Mouse (Mus musculus): ENCODE data around the gene Ptcd1. TPM values are rescaled to one million over a fixed set of nuclear protein-coding genes. Genes with fewer than 3 reads are reported as not detected.
"Not testable (repeated sequence)": the region's sequence is repeated elsewhere in the genome, so short reads cannot be mapped to it uniquely, and the experiment has no call there.

Ptcd1 gene
- polyA plus RNA-seq, 1 experiment from 2014 or later, result 16.9 TPM

- peaks cover 40% of the 10 kb centered on the region for H3K36me3 ChIP-seq
- no peak for ATAC-seq (ENCODE audit: borderline replicate concordance, extremely low read depth, low FRiP score, low TSS enrichment)
These were observed 5.5 kb downstream of the Ptcd1 start for GRCm38 (mm10) chr5:145161361-145161760.

GRCm38 (mm10) chr5:145152690-145153089 lies 14.2 kb downstream of the Ptcd1 start:
- peaks cover 77% of the 10 kb centered on the region for H3K36me3 ChIP-seq
- no peaks in the 10 kb centered on the region for H3K27me3 ChIP-seq
- H3K4me3 ChIP-seq, result no peak overlapping the region
- H3K4me2 ChIP-seq, result no peak overlapping the region
- no peaks in the 10 kb centered on the region for H3K9me3 ChIP-seq
- no peak overlapping the region for H3K27ac ChIP-seq
- WGBS, result 87% methylated on average over 5 of the region's 5 CpGs
- no peak overlapping the region for H3K9ac ChIP-seq
- ATAC-seq (ENCODE audit: borderline replicate concordance, extremely low read depth, low FRiP score, low TSS enrichment), result no peak
- no peaks in the 10 kb centered on the region for H3K4me1 ChIP-seq

More at GRCm38 (mm10) chr5:145161361-145161760, 5.5 kb downstream of the Ptcd1 start:
- H3K27ac ChIP-seq, result no peak overlapping the region
- peaks cover 14% of the 10 kb centered on the region for H3K4me1 ChIP-seq
- no peaks in the 10 kb centered on the region for H3K27me3 ChIP-seq
- H3K4me2 ChIP-seq, result no peak overlapping the region
- 94% methylated on average over 14 of the region's 14 CpGs for WGBS
- H3K4me3 ChIP-seq, result no peak overlapping the region
- no peak overlapping the region for H3K9ac ChIP-seq
- no peaks in the 10 kb centered on the region for H3K9me3 ChIP-seq

GRCm38 (mm10) chr5:145149294-145149693 lies 17.6 kb downstream of the Ptcd1 start:
- Histone ChIP-seq H3K27me3 (no peaks in the 10 kb centered on the region), H3K4me2 (no peak overlapping the region), H3K4me3 (no peak overlapping the region), H3K4me1 (no peaks in the 10 kb centered on the region), H3K27ac (no peak overlapping the region), H3K9me3 (no peaks in the 10 kb centered on the region), H3K36me3 (peaks cover 92% of the 10 kb centered on the region), H3K9ac (no peak overlapping the region)
- WGBS, result 83% methylated on average over 6 of the region's 6 CpGs
- no peak for ATAC-seq (ENCODE audit: borderline replicate concordance, extremely low read depth, low FRiP score, low TSS enrichment)

GRCm38 (mm10) chr5:145147748-145148147 lies 19.2 kb downstream of the Ptcd1 start:
- H3K4me3 ChIP-seq, result no peak overlapping the region
- H3K27ac ChIP-seq, result no peak overlapping the region
- ATAC-seq (ENCODE audit: borderline replicate concordance, extremely low read depth, low FRiP score, low TSS enrichment), result no peak
- WGBS, result 92% methylated on average over 5 of the region's 5 CpGs
- no peaks in the 10 kb centered on the region for H3K9me3 ChIP-seq
- no peaks in the 10 kb centered on the region for H3K4me1 ChIP-seq
- H3K4me2 ChIP-seq, result no peak overlapping the region
- H3K36me3 ChIP-seq, result peaks cover 97% of the 10 kb centered on the region
- H3K9ac ChIP-seq, result no peak overlapping the region
- H3K27me3 ChIP-seq, result no peaks in the 10 kb centered on the region

- Histone ChIP-seq H3K9me3 (no peaks in the 10 kb centered on the region), H3K36me3 (peaks cover 56% of the 10 kb centered on the region), H3K4me1 (peaks cover 22% of the 10 kb centered on the region), H3K4me2 (peak overlapping the region; percentile 70), H3K4me3 (peak overlapping the region; percentile 81), H3K27ac (peak overlapping the region; percentile 77), H3K9ac (peak overlapping the region; percentile 86), H3K27me3 (no peaks in the 10 kb centered on the region)
- under 1% methylated on average over 18 of the region's 18 CpGs for WGBS
- ATAC-seq (ENCODE audit: borderline replicate concordance, extremely low read depth, low FRiP score, low TSS enrichment), result no peak
These were observed 26.3 kb downstream of the Ptcd1 start for GRCm38 (mm10) chr5:145140611-145141010.

- Histone ChIP-seq H3K36me3 (peaks cover 53% of the 10 kb centered on the region), H3K4me2 (peak within 1 kb of the TSS; percentile 70), H3K4me1 (peaks cover 22% of the 10 kb centered on the region), H3K27ac (peak within 1 kb of the TSS; percentile 77), H3K9ac (peak within 1 kb of the TSS; percentile 86), H3K27me3 (no peaks in the 10 kb centered on the region), H3K9me3 (no peaks in the 10 kb centered on the region), H3K4me3 (peak within 1 kb of the TSS; percentile 81)
- ATAC-seq (ENCODE audit: borderline replicate concordance, extremely low read depth, low FRiP score, low TSS enrichment), result peak; percentile 91
- under 1% methylated on average over 84 of the region's 84 CpGs for WGBS
These were observed 27.1 kb downstream of the Ptcd1 start, which contains the start of the genes Pdap1 and Bud31 for GRCm38 (mm10) chr5:145139571-145140519. Gene Pdap1, minus strand, starts transcription at chr5:145140238. Gene Bud31, plus strand, starts transcription at chr5:145140362.

- 13% methylated on average over 6 of the region's 6 CpGs for WGBS
- H3K4me2 ChIP-seq, result peak overlapping the region; percentile 70
These were observed 28.1 kb downstream of the Ptcd1 start for GRCm38 (mm10) chr5:145138836-145139235.

GRCm38 (mm10) chr5:145133275-145133674 lies 33.6 kb downstream of the Ptcd1 start:
- H3K27me3 ChIP-seq; ATAC-seq (ENCODE audit: borderline replicate concordance, extremely low read depth, low FRiP score, low TSS enrichment); H3K9ac ChIP-seq; H3K4me3 ChIP-seq; H3K9me3 ChIP-seq; H3K4me1 ChIP-seq; H3K27ac ChIP-seq; H3K4me2 ChIP-seq: not testable (repeated sequence)
- 80% methylated on average over 6 of the region's 6 CpGs for WGBS
- H3K36me3 ChIP-seq, result peaks cover 80% of the 10 kb centered on the region

More at GRCm38 (mm10) chr5:145138836-145139235, 28.1 kb downstream of the Ptcd1 start:
- H3K9ac ChIP-seq, result peak overlapping the region; percentile 86
- ATAC-seq (ENCODE audit: borderline replicate concordance, extremely low read depth, low FRiP score, low TSS enrichment), result no peak
- H3K36me3 ChIP-seq, result peaks cover 53% of the 10 kb centered on the region
- H3K9me3 ChIP-seq, result no peaks in the 10 kb centered on the region
- no peaks in the 10 kb centered on the region for H3K27me3 ChIP-seq
- H3K27ac ChIP-seq, result no peak overlapping the region
- H3K4me1 ChIP-seq, result peaks cover 22% of the 10 kb centered on the region
- peak overlapping the region; percentile 81 for H3K4me3 ChIP-seq

GRCm38 (mm10) chr5:145130995-145131394 lies 35.9 kb downstream of the Ptcd1 start:
- Histone ChIP-seq H3K9me3 (no peaks in the 10 kb centered on the region), H3K4me3 (no peak overlapping the region), H3K36me3 (peaks cover 93% of the 10 kb centered on the region), H3K4me1 (no peaks in the 10 kb centered on the region), H3K9ac (no peak overlapping the region), H3K4me2 (no peak overlapping the region), H3K27ac (no peak overlapping the region), H3K27me3 (no peaks in the 10 kb centered on the region)
- no peak for ATAC-seq (ENCODE audit: borderline replicate concordance, extremely low read depth, low FRiP score, low TSS enrichment)
- 89% methylated on average over 3 of the region's 3 CpGs for WGBS

- WGBS, result 78% methylated on average over 11 of the region's 11 CpGs
- no peak overlapping the region for H3K9ac ChIP-seq
These were observed 36.7 kb downstream of the Ptcd1 start for GRCm38 (mm10) chr5:145130191-145130590.

GRCm38 (mm10) chr5:145129773-145130172 lies 37.1 kb downstream of the Ptcd1 start:
- ATAC-seq (ENCODE audit: borderline replicate concordance, extremely low read depth, low FRiP score, low TSS enrichment); H3K27ac ChIP-seq: not testable (repeated sequence)

More at GRCm38 (mm10) chr5:145130191-145130590, 36.7 kb downstream of the Ptcd1 start:
- Histone ChIP-seq H3K27me3 (no peaks in the 10 kb centered on the region), H3K27ac (no peak overlapping the region), H3K9me3 (no peaks in the 10 kb centered on the region), H3K4me2 (no peak overlapping the region), H3K4me3 (no peak overlapping the region), H3K4me1 (no peaks in the 10 kb centered on the region), H3K36me3 (peaks cover 96% of the 10 kb centered on the region)
- no peak for ATAC-seq (ENCODE audit: borderline replicate concordance, extremely low read depth, low FRiP score, low TSS enrichment)

GRCm38 (mm10) chr5:145129124-145129523 lies 37.8 kb downstream of the Ptcd1 start:
- WGBS, result 92% methylated on average over 4 of the region's 4 CpGs
- no peaks in the 10 kb centered on the region for H3K4me1 ChIP-seq
- H3K4me2 ChIP-seq, result no peak overlapping the region
- H3K27ac ChIP-seq, result no peak overlapping the region
- H3K4me3 ChIP-seq, result no peak overlapping the region
- peaks cover 96% of the 10 kb centered on the region for H3K36me3 ChIP-seq
- no peaks in the 10 kb centered on the region for H3K27me3 ChIP-seq
- H3K9me3 ChIP-seq, result no peaks in the 10 kb centered on the region
- no peak for ATAC-seq (ENCODE audit: borderline replicate concordance, extremely low read depth, low FRiP score, low TSS enrichment)
- no peak overlapping the region for H3K9ac ChIP-seq

More at GRCm38 (mm10) chr5:145129773-145130172, 37.1 kb downstream of the Ptcd1 start:
- not testable (repeated sequence) for H3K4me1 ChIP-seq, H3K4me2 ChIP-seq, H3K9ac ChIP-seq, H3K27me3 ChIP-seq, H3K4me3 ChIP-seq, H3K9me3 ChIP-seq
- H3K36me3 ChIP-seq, result peaks cover 96% of the 10 kb centered on the region
- WGBS, result 87% methylated on average over 6 of the region's 6 CpGs

All from lung, embryonic 15.5 days (tissue).